Mouse (Mus musculus) kidney, postnatal 14 days (tissue): Measurements from ENCODE around the gene Ppip5k1.
"Not testable (repeated sequence)": the region's sequence is repeated elsewhere in the genome, so short reads cannot be mapped to it uniquely, and the experiment has no call there.

Experiments used
- DNase-seq: peaks from one replicate; pipeline ENCODE4 v3.0.0; 2022; ENCODE audit warnings: mixed read lengths

Gene Ppip5k1

DNA sequence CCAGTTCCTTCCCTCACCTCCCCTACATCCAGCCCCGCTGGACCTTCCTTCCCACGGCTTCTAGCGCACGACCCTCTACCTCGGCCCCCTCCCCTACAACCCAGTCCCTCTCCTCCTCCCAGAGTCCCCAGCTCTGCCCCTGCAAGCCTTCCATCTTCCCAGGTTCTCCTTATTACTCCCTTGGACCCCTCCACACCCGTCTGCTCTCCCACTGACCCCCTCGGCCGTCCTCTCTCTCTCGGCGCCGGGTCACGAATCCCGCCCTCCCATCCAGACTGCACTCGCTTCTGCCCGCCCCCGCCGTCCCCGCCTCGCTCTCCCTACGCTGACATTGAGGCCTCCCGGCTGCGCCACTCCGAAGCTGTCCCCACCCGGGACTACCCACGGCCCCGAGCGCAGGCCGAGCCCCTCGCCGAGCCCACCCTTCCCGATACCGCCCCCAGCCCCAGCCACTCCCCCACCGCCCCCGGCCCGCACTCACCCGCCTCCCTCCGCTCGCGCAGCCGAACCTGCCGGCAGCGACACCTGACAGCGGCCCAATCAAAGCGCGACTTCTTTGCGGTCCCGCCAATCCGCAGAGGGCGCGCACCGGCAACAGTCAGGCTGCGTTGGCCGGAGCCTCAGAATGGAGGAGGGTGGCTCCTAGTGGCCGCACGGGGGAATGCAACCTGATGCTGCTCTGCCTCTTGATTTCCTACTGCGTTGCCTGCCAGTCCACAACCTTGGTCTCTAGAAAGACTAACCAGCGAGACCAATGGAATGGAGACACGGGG, at the start of gene Ppip5k1:
Gene Ppip5k1, minus strand, starts transcription at position 577 of the 773 bp plus-strand sequence.
- peak; percentile 98 for DNase-seq

DNA sequence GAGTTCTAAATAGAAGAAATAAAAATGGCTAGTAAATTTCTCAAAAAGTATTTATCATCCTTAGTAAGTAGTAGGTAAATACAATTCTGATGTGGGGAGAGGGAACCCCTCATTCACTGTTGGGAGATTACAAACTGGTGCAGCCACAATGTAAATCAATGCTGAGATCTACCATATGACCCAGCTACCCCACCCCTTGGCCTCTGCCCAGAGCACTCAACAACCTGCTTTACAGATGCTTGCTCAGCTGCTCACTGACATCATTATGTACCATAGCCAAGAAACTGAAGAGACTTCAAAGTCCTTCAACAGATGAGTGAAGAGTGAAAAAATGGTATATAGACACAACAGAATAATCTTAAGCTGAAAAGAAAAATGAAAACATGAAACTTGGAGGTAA, 48.1 kb upstream of the Ppip5k1 start:
- DNase-seq: peak; percentile 25

DNA sequence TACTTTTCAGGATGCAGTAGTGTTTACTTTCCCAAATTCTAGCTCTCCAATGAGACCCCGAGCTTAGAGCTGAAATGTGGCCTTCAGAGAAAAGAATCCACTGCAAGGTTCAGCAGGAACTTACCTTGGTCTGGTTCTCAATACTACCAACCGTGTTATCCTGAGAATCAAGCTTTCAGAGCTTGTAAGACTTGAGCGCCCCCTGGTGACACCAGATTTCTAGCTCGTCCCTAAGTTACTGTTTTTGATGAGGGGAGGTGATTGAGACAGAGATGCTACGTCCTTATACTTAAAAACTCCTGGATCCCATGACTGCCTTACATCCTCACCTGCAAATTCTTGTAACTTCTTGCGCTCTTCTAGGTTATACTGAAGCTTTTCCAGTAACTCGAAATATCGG, 41.4 kb upstream of the Ppip5k1 start:
- DNase-seq: peak; percentile 79

DNA sequence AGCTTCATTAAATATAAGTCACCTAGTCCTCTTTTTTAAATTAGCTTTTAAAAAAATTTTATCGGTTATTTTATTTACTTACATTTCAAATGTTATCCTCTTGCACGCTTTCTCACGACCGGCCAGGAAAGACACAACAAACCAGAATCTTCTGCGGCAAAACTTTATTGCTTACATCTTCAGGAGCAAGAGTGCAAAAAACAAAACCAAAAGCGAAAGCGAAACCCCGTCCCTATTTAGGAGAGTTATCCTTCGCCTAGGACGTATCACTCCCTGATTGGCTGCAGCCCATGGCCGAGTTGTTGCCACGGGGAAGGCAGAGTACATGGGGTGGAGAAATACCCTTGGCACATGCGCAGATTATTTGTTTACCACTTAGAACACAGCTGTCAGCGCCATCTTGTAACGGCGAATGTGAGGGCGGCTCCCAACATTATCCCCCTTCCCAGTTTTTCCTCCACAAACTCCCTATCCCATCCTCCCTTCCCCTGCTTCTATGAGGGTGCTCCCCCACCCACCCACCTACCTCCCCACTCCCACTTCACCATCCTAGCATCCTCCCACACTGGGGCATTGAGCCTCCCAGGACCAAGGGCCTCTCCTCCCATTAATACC, 31.9 kb upstream of the Ppip5k1 start, which contains the start of gene Strc:
Gene Strc, minus strand, starts transcription at position 208 of the 615 bp plus-strand sequence.
- not testable (repeated sequence) for DNase-seq

DNA sequence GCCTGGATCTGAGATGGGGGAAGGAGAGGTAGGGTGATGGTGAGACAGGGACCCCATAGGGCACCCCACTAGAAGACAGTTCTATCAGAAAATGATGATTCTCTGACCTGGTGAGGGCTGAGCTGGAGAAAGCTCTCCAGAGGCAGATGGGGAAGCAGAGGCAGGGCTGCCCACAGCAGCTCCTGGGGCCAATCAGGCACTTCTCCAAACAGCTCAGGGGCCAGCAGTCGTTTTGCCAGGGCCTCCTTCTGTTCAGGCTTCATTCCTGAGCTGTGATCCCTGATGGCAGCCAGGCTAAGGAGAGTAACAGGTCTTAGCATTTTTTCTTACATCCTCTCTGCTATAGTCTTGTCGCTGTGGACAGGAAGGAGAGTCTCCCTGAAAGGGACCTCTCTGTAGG, 19.6 kb upstream of the Ppip5k1 start:
- no peak for DNase-seq

DNA sequence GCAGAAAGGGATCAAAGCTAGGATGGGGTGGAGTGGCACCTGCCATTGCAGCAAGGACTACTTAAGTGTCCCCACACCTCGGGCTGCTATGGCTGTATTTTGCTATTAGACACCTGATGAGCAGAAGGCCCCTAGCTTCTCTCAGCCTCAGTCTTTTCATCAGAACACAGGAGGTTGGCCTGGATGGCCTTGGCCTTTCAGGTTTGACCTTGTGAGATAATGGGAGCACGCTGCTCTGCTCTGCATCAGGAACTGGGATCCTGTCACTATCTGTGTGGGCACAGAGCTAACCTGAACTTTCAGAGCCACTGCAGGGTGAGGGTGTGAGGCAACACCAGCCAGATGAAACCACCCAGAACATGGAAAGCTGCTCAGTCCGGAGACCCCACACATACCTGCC, 17.1 kb upstream of the Ppip5k1 start:
- DNase-seq: no peak

DNA sequence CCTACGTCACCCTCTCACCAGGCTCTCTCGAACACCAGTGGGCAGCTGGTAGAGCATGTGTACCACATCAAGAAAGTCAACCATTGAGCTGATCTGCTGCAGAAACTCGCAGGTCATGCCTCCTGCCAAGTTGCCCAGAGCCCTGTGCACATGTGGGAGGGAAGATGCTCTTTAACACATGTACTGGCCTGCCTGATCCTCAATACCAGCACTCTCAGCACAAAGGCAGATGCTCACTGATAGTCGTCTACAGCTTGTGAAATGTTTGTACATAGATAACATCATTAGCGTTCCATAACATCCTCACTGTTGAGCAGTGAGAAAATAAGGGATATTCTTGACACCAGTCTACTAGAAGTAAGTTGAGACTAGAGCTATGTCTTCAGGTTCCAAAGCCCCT, 15.7 kb upstream of the Ppip5k1 start:
- no peak for DNase-seq

DNA sequence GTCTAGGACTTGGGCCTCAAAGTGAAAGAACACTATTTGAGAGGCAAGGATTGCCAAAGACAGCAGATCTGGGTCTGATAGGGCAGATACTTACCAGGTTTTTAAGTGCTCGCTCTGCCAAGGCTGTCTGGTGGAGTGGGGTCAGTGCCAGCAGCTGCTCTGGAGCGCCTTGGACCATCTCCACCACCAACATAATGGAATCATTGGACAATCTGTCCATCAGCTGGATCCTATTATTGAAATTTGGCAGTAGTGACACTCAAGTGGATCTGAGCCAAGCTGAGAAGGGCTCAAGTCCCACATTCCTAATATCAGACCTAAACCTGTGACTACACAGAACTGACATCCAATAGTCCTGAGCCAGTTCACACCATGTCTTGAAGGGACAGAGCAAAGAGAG, 13.6 kb upstream of the Ppip5k1 start:
- no peak for DNase-seq

DNA sequence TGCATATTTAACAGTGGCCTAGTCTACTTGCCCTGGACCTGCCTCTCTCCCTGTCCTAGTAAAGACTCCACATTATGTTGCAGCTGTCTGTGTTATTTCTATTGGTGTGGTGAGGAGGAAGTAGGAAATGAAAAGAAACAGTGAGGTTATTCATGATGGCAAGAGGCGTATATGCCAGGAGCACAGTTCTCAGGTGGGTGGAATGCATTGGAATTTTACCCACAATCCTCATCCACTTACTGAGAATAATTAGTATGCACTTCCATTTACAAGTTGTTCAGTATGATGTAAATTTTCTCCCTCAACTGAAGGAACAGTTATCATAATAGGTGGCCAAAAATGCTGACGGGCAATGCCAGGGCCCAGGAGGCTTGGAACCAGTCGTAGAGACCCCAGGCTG, 8.5 kb upstream of the Ppip5k1 start:
- no peak for DNase-seq

DNA sequence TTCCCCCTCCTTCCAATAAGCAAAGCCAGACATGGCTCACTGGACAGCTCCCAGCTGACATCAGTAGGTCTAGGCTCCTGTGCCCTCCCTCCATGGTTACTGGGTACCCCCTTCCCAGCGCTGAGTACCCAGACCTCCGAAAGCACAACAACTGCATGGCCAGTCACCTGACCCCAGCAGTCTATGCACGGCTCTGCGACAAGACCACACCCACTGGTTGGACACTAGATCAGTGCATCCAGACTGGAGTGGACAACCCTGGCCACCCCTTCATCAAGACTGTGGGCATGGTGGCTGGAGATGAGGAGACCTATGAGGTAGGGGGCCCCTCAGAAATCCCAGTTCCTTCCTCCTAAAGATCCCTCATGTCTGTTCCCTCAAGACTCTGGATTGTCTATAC, 4.3 kb upstream of the Ppip5k1 start:
- DNase-seq: no peak

DNA sequence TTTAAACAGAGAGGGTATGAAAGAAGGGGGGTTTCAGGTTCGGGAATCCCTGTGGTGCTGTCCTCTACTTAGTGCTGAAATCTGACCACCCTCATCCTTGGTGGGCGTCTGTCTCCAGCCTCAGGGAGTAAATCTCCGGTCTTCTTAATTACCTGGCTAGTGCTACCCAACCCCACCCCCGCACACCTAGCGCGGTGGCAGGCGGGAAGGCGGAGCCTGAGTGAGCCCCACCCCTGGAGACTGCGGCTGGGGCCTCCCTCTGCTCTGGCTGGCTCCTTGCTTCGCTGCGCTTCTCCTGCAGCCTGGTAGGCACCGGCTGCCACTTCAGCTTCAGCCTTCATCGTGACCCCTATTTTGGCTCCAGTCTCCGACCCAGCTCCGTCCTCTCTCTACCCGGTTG, 3.2 kb upstream of the Ppip5k1 start:
- DNase-seq: peak; percentile 84

DNA sequence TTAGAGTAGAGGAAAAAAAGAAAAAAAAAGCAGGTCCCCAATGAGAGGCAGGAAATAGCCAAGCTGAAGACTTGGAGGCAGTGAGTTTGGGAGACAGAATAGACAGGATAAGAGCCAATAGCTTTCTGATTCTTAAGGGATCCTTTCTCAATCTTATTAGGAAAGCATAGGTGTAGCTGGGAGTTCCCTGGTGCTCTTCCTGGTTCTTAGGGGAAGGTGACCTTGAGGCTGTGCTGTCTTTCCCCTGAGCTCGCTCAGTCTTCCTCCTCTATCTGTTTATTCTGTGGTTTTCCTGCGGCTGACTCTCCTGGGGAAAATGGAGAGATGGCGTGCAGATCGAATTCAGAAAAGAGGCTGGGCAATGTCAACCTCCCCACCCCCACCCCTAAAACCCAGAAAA, 2.8 kb upstream of the Ppip5k1 start:
- DNase-seq: no peak

DNA sequence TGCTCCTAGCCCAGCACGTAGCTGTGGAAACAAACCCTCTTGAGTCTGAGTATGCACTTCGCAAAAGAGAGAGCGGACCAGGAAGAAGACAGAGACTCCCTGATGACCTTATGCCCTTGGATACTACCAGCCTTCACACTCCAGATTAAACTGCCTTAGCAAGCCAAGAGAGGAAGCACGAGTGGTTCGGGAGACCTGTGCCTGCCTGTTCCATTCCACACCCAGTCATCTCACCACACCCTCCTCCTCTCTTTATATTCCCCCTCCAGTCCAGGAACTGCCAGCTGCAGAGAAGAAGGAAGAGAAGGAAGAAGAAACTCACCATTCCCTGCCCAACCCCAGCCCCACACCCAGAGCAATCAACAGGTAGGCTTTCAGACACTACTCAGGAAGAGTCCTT, 2.3 kb upstream of the Ppip5k1 start, which contains the start of gene Ckmt1:
Gene Ckmt1, plus strand, starts transcription at position 221 of the 400 bp plus-strand sequence.
- peak; percentile 9 for DNase-seq

DNA sequence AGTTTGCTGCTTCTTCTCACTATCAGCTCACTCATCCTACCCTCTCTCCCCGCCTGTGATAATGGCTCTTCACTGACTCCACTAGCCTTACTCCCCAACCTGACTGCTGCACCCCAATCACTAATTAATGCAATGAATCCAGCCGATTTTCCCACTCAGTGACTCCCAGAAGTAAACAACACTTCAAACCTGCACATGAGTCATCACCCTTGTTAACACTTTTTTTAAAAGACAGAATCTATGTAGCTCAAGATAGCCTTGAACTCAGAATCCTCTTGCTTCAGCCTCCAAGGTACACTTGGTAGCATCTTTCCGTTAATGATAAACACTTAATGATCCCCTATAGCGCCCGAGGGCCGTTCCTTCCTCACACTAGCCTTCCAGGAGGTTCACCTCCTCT, 818 bp downstream of the Ppip5k1 start:
- DNase-seq: no peak

DNA sequence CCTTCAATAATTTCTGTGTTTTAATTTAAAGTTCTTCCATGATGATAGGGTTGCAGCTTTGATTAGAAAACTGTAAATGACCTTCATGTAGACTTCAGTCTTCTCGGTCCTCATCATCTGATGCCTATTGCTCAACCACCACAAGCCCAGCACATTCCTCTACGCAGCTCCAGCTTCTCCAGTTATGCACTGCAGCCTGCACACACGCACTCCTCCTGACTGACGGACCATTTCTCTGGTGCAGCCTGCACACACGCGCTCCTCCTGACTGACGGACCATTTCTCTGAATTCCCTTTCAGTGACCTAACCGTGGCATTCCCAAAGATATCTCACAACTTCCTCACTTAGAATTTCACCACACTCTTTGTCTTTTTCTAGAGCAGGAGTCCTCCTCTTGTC, 2.0 kb downstream of the Ppip5k1 start:
- DNase-seq: no peak

DNA sequence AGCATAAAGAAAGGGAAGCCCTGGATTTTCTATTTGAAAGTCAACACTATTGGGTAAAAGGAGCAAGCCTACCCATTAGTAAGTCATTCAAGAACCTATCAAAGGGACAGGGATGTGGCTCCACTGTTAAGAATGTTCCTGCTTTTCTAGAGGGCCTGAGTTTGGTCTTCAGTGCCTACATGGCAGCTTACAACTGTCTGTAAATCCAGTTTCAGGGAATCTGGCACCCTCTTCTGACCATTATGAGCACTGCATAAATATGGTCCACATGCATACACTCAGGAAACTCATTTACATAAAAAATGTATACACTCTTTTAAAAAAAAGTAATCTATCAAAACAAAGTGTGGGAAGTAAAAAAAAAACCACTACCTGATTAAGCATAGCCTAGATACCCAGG, 16.1 kb downstream of the Ppip5k1 start:
- DNase-seq: no peak

DNA sequence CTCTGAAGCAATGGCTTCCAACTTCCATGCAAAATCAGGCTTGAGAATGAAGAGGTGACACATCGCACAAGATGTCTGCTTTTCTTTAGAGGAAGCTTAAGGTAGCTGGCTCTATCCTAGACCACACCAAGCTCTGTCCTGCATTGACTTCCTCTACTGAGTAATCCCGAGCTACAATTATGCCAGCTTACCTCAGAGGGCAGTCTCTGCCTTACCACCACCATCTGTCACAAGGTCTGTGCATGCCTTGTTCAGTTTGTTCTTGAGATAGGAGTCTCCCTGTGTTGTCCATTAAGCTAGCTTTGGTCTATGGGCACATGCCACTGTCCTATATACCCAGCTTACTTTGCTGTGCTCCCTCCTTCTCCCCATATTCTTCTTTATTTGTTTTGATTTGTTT, 25.7 kb downstream of the Ppip5k1 start:
- no peak for DNase-seq

DNA sequence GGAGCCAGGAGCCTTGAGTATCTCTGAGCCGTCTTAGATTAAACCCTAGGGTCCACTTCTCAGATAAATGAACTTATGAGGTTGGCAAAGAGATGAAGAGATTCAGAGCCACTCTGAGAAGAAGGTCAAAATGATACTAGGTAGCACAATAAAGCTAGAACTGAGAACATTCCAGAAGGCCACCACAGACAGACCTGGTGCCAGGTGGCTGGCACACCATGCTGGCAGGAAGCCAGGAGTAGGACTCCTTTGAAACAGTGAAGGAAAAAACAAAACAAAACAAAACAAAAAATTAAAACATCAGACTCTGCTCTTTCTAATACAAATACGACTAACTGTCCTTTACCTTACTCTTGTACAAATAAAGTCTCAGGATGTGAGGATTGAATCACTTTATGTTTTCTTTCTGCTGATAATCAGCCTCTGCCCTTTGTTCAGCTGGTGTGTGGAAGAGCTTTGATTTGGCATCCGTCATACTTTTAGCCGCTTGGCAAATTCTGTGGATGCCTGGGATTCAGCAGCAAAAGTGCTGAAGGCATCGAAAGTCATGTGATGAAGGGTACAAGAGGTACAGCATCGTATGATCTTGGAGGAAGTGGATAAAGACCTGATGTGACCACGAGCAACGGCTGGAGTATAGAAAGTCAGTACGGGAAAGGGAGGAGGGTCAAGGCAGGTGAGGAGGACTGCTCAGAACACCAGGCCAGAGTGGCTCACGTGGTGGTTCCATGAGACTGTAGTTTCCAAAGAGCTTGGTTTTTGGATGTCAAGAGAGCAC, 31.3 kb downstream of the Ppip5k1 start:
- no peak for DNase-seq

DNA sequence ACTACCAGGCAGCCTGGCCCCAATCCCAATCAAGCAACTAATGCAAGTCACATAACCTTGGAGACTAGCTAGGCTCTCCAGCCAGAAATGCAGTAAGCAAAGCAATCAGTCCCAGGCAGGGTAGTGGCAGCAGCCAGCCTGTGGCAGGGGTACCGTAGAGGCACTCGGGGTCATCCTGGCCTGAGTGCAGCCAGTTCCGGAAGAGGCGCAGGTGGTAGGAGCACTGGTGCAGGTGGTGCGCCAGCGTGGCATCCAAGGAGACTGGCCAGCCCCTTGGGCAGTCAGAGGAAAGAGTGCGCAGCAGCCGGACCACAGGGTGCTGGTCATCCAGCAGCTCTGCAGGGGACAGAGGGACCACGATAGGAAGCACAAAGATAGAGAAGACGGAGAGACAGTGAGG, 32.2 kb downstream of the Ppip5k1 start:
- no peak for DNase-seq

DNA sequence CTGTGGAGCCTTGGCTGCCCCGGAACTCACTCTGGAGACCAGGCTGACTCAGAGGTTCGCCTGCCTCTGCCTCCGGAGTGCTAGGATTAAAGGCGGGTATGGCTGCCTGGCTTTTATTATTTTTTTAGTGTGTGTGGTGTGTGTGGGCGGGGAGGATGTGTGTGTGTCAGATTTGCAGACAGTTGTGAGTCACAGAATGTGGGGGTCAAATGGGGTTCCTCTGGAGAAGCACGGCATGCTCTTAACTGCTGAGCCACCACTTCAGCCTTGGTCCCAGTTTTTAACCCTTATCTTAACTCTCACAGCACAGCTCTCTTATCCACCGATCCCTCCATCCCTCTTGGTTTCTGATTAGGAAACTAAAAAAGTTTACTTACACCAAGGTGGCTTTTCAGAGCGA, 38.9 kb downstream of the Ppip5k1 start:
- no peak for DNase-seq

DNA sequence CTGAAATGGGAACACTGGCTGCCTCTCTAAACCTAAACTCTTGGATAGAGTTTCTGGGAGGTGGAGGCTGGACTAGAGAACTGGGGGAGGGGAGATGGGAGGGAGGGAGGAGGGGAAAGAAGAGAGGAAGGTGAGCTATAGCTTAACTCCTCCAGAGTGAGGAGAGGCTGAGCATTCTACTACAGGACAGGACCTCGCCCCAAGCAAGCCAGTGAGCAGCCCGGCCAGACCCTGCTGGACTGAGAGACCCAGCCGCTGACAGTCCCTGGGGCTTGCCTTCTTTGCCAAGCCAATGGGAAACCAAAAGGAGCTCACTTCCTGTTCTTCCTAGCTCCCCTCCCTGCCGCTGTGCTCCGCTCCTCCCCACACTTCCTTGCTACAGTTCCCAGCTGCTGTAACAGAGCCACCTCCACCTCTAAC, 46.2 kb downstream of the Ppip5k1 start:
- DNase-seq: peak; percentile 55

DNA sequence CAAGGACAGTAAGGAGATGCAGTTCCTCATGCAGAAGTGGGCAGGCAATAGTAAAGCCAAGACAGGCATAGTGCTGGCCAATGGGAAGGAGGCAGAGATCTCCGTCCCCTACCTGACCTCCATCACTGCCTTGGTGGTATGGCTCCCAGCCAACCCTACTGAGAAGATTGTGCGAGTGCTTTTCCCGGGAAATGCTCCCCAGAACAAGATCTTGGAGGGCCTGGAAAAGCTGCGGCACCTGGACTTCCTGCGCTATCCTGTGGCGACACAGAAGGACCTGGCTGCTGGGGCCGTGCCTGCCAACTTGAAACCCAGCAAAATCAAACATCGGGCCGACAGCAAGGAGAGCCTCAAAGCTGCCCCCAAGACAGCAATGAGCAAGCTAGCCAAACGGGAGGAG, 55.2 kb downstream of the Ppip5k1 start:
- no peak for DNase-seq

DNA sequence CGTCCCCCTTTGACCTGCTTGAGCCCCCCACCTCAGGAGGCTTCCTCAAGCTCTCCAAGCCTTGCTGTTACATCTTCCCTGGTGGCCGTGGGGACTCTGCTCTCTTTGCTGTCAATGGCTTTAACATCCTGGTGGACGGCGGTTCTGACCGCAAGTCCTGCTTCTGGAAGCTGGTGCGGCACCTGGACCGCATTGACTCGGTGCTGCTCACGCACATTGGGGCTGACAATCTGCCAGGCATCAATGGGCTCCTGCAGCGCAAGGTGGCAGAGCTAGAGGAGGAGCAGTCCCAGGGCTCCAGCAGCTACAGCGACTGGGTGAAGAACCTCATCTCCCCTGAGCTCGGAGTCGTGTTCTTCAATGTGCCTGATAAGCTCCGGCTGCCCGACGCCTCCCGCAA, 55.7 kb downstream of the Ppip5k1 start:
- DNase-seq: no peak

DNA sequence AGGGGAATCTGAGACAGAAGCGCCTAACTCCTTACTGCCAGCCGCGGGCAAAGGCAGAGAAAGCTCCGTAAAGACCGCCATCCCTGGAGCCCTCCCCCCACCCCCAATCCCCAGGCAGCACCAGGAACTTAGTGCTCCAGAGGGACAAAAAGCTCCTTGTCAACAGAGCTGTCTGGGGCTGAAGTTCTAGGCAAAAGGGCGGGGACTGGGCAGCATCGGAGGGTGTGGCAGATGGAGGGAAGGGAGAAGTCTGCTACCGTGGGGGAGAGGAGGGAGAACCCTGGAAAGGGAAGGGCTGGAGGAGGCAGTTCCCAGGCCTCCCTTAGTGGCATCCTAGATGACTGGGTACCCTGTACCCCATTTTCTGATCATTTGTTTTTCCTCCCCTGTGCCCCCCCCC, 57.1 kb downstream of the Ppip5k1 start:
- DNase-seq: no peak
